Mouse (Mus musculus) layer of hippocampus, adult 11-12 months (tissue): ENCODE results near the gene Ccsap.

Experiments
- DNase-seq: peaks from one replicate; pipeline ENCODE4 v3.0.0; 2022; ENCODE audit warnings: low spot score

Ccsap gene

GRCm38 (mm10) chr8:123805718-123806373, 54.2 kb downstream of the Ccsap start, which contains the start of gene Rab4a:
TSS of gene Rab4a (plus strand) at chr8:123805985.
- DNase-seq, result peak; percentile 73

DNA sequence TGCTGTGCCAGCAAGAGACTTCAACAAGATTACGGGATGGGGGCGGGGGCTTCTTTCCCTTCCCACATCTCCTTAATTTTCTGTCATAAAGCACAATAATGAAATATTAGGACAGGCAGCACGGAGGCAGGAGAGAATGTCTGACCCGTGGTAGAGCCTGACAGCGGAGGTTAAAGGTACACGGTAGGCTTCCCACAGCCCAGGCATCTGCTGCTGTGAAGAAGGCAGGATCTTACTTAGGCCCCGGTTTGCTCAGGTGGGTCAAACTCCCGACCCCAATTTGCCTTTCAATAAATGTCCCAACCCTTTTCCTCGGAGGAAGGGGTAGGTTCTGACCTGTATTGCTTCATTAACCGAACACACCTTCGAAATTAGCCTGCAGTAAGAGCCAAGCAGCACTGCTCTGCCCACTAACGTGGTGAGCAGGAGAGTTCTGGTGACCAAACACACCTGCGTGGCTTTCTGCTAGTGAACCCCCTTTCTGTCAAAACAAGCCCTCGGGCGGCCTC, 54.7 kb downstream of the Ccsap start:
- no peak for DNase-seq

GRCm38 (mm10) chr8:123804586-123804985, 55.4 kb downstream of the Ccsap start:
- DNase-seq, result no peak

GRCm38 (mm10) chr8:123803639-123804038, 56.4 kb downstream of the Ccsap start:
- no peak for DNase-seq

DNA sequence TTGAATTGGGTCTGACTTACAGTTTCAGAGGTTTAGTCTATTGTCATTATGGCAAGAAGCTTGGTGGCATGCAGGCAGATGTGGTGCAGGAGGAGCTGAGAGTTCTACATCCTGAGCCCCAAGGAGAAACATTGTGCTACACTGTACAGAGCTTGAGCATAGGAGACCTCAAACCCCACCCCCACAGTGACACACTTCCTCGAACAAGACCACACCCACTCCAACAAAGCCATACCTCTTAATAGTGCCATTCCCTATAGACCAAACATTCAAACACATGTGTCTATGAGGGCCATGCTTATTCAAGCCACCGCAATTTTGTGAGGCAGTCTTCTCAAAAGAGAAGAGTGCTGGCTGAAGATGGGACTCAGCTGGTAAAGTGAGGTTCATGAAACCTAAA, 58.5 kb downstream of the Ccsap start:
- no peak for DNase-seq

DNA sequence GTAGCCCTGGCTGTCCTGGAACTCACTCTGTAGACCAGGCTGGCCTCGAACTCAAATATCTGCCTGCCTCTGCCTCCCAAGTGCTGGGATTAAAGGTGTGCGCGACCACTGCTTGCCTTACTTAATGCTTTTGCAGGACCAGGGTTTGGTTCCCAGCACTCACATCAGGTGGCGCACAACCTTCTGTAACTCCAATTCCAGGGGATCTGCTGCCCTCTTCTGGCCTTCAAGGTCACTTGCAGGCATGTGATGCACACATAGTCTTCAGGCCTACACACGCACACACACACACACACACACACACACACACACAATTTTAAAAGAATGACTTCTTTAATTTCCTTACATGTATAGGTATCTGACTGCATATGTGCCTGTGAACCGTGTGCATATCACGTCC, 59.1 kb downstream of the Ccsap start:
- no peak for DNase-seq

- no peak for DNase-seq
Observed at GRCm38 (mm10) chr8:123799885-123800284, 60.1 kb downstream of the Ccsap start.

DNA sequence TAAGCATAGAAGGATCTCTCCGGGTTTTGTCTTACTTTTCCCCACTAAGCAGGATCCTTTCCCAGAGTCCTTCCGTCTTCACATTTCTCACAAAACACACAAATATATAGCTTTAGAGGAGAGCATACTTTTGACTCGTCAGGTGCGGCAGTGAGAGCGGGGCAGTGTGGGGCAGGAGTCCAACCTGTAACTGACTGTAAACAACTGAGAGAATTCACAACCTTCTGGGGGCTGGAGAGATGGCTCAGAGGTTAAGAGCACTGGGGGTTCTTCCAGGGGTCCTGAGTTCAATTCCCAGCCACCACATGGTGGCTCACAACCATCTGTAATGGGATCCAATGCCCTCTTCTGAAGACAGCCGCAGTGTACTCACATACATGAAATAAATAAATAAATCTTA, 60.6 kb downstream of the Ccsap start:
- DNase-seq, result no peak

DNA sequence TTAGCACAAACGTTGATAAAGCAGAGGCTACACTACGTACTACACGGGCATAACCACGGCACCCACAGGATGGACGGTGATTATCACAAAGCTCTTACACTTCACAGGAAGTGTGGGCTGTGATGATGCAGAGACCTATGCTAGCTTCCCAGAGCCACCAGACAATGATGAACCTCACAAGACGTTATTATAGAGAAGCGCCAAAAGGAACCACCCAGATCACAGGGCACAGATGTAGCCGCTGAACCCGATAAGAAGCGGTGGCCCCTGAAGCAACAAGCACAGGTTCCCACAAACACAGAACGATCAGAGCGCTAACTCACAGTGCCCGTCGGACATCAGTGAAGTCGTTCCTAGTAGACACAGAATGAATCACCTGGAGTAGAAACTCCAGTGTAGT, 62.1 kb downstream of the Ccsap start:
- DNase-seq, result no peak

GRCm38 (mm10) chr8:123796758-123797157, 63.3 kb downstream of the Ccsap start:
- DNase-seq, result no peak

DNA sequence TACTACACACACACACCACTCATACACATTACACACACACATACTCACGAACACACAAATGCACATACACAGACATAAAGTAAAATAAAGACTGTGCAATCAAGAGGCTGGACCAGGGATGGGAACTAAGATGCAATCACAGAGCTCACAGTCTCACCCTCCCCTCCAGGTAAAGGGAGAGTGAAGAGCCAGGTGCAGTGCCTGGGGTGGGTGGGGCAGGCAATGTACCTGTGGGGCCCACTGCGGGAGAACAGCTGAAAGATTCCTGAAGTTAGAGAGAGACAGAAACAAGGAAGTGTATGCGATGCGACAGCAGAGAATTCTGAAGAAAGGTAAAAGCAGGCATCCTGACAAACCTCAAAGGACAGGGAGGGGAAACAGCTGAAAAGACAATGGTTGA, 65.2 kb downstream of the Ccsap start:
- DNase-seq, result no peak

DNA sequence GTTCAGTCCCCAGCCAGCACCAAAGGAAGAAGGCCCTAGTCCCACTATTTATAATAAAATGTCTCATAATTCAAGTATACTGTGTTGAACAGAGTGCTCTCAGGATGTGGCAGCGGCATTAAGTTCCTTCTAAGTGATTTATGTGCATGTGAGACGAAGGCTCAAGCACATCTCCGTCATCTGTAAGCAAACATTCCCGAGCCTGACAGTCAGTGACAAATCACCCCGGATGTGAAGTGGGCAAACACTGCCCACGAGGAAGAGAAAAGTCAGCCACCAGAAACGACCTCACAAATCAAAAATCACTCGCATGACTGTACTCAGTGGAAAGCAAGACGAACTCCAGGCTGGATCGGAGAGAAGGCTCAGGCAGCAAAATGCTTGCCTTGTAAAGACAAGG, 66.1 kb downstream of the Ccsap start:
- no peak for DNase-seq

DNA sequence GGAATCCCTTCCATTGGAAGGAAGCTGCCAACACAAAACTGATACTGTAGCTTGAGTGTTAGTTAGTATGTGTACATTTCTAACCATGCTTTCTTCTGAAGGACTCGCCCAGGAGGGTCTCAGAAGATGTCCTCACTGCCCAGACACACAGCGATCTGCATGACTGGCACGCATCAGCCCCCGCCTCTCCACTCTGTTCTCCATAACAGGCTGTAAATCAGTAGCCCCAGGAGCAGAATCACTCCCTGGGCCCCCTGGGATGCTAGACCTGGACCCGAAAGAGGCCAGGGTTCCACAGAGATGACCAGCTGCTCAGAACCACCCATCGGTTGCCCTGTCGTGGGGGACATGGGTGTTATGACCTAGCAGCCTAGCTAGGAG, 68.2 kb downstream of the Ccsap start:
- DNase-seq, result no peak

GRCm38 (mm10) chr8:123791101-123791844, 68.7 kb downstream of the Ccsap start:
- no peak for DNase-seq
